Mouse (Mus musculus) thymus, postnatal 14 days (tissue): ENCODE results near the gene Dnase1l2.
"Not testable (repeated sequence)": the region's sequence is repeated elsewhere in the genome, so short reads cannot be mapped to it uniquely, and the experiment has no call there.

Experiments
- DNase-seq: peaks from one replicate; pipeline ENCODE4 v3.0.0; 2021

Dnase1l2 gene

GRCm38 (mm10) chr17:24427170-24427557, 15.7 kb downstream of the Dnase1l2 start:
- no peak for DNase-seq

GRCm38 (mm10) chr17:24426471-24427169, 16.3 kb downstream of the Dnase1l2 start, which contains the start of gene Eci1:
Eci1 (plus strand) TSS chr17:24426641.
- peak; percentile 64 for DNase-seq

GRCm38 (mm10) chr17:24425905-24426304, 17.0 kb downstream of the Dnase1l2 start:
- no peak for DNase-seq

GRCm38 (mm10) chr17:24425326-24425725, 17.6 kb downstream of the Dnase1l2 start:
- not testable (repeated sequence) for DNase-seq

- no peak for DNase-seq
Measured at GRCm38 (mm10) chr17:24424489-24424888, 18.4 kb downstream of the Dnase1l2 start.

GRCm38 (mm10) chr17:24423114-24423513, 19.8 kb downstream of the Dnase1l2 start:
- DNase-seq = no peak

- no peak for DNase-seq
Measured at GRCm38 (mm10) chr17:24416051-24416652, 26.8 kb downstream of the Dnase1l2 start.

GRCm38 (mm10) chr17:24415011-24415410, 27.9 kb downstream of the Dnase1l2 start:
- DNase-seq = no peak

GRCm38 (mm10) chr17:24414230-24414976, 28.5 kb downstream of the Dnase1l2 start, which contains the start of gene Rnps1:
Rnps1 (plus strand) TSS chr17:24414565.
- peak; percentile 92 for DNase-seq

- DNase-seq = peak; percentile 54
Measured at GRCm38 (mm10) chr17:24413557-24414211, 29.2 kb downstream of the Dnase1l2 start.

GRCm38 (mm10) chr17:24407116-24407803, 35.6 kb downstream of the Dnase1l2 start:
- no peak for DNase-seq

- no peak for DNase-seq
Measured at GRCm38 (mm10) chr17:24402371-24402770, 40.5 kb downstream of the Dnase1l2 start.

GRCm38 (mm10) chr17:24394456-24394855, 48.4 kb downstream of the Dnase1l2 start:
- DNase-seq = no peak

- DNase-seq = no peak
Measured at GRCm38 (mm10) chr17:24393527-24393926, 49.4 kb downstream of the Dnase1l2 start.

- DNase-seq = peak; percentile 23
Measured at GRCm38 (mm10) chr17:24391149-24391548, 51.8 kb downstream of the Dnase1l2 start.
